Mouse (Mus musculus) 3T3-L1 (cell line): ENCODE results near the gene Aldh1b1.

Experiments
- DNase-seq: peaks from one replicate; pipeline ENCODE4 v3.0.0-alpha.2; 2015; ENCODE audit warnings: low read depth, low spot score

Aldh1b1 gene

DNA sequence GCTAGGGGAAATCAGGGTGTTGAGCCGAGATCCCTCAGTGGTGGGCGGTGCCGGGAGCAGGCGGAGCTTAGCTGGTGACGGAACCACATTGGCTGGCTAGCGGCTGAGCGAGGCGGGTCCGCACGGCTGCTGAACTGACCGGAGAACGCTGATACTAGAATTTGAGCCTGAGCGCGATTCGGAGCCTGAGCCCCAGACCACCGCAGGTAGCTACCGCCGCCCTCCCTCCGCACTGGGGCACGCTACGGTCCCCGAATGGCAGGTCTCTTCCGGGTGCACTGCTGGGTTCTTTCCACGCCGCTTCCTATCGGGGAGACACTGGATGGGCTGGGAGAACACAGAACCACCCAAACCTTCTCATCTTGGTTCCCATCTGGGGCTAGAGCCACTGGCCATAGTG lies at the start of gene Aldh1b1:
TSS of gene Aldh1b1 (plus strand) at position 59 of the 400 bp plus-strand sequence.
- no peak for DNase-seq

DNA sequence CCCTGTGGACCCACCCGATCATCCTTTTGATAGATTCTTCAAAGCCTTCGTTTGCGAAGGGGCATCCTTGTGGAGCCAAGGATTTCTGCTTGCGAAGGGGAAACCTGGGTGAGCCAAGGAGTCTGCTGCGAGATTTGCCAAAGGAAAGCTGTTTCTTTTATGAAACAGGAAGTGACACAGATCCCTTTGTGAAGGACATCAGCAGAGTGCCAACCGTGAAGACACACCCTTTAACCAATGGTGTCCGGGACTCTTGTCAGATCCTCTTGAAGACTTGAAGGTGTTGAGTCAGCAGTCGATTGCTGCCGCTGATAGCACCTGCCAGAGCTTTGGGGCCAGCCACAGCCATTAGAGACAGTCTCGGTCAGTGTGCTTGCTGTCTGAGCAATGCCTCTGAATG lies 49.4 kb upstream of the Aldh1b1 start:
- no peak for DNase-seq

DNA sequence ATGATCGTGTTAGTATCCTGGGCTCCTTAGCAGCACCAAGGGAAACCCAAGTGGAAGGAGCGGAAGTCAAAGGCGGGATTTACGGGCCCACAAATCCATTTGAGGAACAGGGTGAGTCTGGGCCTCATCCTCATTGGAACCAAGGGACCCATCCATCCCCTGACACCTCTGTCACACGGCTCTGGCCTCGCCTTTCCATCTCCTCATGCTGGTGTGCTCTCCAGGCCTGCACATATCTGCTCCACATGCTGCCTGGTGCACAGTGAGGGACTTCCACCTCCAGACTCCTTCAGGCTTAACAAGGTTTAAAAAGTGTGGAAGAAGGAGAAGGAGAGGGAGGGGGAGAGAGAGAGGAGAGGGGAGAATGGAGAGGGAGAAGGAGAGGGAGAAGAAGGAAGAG lies 48.3 kb upstream of the Aldh1b1 start:
- DNase-seq: no peak

DNA sequence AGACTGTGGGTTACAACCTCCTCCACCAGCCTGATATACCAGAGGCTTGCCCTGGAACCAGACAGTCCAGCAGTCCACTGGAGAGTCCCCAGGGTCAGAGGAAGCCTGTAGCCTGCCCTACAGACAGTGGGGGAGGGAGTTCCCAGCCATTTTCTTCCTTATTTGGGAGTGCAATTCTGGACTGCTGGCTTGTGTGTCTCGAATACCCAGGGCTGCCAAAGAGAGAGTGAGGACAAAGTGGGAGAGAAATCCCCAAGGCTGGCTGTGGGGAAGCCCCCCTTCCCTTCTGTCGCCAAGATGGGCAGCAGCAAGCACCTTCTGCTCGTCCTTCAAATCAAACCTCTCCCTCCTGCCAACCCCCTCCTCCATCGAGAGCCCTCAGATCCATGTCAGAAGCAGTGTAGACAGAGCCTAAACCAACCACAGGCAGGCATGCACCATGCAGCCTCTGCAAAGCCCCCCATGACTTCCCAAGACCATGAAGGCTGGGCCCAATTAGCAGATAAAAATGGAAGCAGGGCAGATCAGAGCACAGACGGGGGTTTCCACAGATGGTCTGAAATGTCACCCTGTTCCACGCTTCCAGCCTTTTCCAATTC lies 45.5 kb upstream of the Aldh1b1 start:
- DNase-seq: no peak

DNA sequence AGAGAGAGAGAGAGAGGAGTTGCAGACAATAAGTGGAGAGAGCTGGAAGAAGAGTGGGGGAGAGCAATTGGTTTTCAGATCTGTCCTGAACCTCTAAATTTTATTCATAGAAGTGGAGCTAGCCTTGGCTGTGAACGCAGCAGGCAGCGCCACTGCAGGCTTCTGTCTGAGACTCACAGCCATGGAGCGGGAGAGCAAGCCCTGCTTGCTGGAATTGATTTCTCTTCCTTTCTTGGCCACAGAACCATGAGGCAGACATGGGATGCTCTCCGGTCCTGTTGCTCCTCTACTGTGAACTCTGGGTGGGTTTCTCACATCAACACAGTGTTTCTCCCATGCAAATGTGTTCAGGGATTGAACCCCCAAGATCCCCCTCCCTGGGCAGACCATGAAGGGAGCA lies 44.7 kb upstream of the Aldh1b1 start:
- no peak for DNase-seq

DNA sequence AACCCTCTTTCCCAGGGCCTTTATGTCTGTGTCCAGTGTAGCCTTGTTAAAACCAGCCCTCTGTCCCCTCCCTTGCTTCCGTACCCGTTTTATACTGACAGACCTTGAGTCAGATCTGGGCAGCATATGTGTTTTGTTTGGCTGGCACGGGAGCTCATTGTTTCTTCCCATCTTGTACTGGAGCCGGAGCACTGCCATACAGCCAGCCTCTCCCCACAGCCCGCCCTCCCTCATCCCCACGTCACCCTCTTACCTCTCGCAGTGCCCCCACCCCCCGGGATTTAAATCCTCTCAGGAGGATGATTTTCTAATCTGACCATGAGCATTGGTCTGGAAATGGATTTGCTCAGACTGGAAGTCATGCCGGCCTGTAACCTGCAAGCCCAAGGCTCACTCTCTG lies 43.7 kb upstream of the Aldh1b1 start:
- no peak for DNase-seq

DNA sequence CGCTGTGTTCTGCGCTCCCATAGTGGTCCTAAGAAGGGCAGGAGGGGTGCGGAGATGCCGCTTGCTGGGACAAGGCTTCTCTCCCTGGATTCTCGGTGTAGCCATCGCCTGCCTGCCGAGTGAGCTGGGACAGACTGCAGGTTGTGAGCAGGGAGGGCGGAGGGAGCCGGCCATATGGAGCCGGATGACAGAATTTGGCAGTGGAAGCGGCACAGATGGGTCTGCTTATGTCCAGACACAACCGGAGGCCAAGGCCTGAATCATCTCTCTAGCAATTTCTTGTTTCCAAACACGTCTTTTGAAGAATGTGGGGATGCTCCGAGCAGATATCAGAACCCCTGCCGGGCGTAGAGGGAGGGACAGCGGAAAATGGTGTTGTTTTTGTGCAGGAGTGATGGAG lies 42.9 kb upstream of the Aldh1b1 start:
- DNase-seq: peak; percentile 43

DNA sequence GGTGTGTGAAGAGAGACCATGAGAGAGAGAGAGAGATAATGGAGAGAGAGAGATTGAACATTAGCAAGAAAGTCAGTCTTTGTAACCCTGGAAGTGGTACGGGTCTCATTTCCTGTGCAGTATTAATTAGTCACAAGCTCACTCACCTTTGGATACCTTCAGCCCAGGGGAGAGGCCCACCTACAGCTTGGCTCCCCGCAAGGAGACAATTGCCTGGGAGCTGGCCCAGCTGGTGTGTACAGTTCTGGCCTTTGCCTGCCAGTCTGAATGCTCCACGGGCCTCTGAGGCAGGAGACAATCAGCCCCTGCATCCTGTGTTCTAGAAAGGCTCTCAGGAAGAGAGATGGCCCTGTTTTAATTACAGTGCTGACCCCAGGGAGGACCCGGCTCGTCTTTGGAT lies 40.9 kb upstream of the Aldh1b1 start:
- DNase-seq: no peak

DNA sequence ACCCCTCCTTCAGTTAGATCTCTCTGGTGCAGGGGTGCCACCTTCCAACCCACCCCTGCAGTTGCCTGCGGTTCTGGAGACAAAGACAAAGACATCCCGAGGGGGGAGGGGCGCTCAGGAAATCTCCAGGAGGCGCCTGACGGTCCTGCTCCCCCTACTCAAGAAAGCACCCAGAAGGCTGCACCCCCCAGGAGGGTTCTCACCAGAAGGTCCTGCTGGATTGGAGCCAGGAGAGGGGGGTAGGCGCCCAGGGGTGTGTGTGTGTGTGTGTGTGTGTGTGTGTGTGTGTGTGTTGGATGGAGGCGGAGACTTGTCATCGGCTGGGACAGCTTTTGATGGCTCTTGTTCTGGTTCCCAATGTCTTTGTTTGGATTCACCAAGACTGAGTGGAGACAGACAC lies 39.4 kb upstream of the Aldh1b1 start:
- no peak for DNase-seq

DNA sequence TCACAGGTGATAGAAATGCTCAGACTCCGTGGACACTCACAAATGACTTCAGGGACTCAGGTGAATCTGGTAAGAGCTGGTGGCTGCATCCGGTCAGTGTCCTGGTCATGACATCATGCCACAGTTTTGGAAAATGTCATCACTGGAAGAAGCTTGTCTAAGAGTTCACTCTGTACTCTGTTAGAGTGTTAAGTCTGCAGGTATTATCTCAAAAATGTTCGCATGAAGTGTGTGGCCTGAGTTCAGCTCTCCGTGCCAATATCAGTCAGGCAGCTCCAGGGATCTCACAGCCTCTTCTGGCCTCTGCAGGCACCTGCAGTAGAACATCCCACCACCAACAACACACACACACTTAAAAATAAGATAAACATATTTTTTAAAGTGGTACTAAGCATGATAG lies 36.2 kb upstream of the Aldh1b1 start:
- no peak for DNase-seq

DNA sequence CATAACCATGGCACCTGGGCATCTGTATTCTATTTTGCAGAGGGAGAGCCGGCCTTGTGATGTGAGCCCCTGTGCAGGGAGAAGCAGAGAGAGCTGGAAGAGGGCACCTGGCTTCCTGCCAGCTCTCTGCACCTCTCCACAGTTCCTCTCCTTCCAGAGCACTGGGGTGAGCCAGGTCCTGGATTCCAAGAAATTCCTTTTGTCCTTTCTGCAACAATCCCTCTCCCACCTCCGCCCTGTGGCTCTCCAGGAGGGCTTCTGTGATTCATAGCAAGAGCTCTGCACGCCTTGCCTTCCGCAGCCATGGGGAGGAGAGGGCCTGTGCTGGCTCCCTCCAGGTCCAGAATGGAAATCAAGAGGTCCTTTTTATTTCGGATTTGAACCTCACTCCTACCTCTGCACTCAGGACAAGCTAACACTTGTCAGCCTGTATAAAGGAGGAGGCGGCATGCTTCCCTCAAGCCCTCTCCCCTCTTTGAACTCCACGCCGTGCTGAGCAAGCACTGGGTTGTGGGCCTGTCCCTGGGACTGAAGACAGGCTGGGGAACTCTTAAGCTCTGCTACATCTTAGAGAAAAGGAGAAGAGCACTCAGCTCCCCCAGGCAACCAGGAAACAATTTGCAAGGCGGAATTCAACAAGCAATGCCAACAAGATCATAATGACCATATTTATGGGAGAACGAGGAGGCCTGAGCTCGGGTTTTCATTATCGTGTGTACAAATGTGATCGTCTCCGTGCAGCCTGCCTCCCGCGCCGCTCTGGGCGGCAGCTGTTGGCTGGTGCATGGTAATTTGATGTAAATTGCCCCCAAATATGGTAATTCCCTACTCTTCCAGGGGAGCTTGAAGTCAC lies 35.3 kb upstream of the Aldh1b1 start:
- DNase-seq: no peak

DNA sequence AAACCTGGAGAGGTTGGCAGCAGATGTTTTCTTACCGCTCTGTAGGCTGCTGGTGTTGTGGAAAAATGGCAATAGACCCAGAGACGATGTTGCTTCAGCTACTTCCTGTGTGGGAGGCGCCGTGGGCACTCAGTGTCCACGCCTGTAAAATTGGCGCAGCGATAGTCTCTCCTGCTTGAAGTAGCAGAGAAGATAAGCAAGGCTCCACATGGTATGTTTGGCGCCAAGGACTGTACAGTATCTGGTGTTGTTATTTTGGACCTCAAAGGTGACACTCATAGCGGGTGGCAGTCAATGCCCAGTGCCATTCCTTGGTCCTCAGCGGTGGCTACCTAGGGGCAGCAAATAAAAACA lies 34.7 kb upstream of the Aldh1b1 start:
- DNase-seq: no peak

DNA sequence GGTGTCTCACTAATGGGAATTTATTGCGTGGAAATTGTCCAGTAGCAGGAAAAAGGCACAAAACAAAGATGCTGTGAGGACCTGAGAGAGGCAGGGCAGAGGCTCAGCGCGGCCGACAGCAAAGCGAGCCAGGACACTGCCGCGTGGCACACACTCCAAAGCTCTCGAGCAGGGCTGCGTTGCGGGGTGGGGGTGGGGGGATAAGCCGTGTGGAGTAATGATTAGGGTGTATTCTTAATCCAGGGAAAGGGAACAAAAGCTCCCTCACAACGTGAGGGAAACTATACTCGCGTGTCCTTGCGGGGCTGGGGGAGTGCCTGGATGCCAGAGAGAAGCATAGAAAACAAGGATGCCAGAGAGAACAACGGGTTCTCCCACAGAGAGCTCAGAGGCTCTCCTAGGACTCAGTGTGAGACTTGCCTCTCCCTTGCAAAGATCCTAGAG lies 33.7 kb upstream of the Aldh1b1 start:
- no peak for DNase-seq

DNA sequence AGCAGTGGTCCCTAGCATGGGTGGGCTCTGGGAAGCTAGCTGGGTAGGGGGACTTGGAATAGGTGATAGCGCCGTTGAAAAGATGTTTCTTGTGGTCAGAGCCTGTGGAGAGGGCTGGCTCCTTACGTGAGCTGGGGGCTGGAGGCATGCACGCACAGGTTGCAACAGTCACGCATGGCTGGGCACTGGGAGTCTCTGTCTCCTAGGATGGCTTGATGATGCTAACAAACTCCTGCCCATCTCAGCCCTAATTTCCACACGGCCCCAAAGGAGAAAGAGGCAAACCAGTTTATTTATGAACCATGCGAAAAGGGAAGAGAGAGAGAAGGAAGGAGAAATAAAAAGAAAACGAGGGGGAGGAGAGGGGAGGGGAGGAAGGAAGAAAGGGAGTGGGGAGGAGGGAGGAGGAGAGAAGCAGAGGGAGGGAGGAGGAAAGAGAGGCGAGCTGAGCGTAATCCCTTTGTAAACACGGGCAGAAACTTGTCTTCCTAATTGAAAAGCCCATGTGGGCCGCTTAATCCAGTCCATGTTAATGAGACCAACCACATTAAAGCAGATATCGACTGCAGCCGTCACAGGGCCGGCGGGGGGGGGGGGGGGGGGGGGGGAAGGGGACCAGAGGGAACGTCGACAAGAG lies 33.1 kb upstream of the Aldh1b1 start:
- DNase-seq: no peak

DNA sequence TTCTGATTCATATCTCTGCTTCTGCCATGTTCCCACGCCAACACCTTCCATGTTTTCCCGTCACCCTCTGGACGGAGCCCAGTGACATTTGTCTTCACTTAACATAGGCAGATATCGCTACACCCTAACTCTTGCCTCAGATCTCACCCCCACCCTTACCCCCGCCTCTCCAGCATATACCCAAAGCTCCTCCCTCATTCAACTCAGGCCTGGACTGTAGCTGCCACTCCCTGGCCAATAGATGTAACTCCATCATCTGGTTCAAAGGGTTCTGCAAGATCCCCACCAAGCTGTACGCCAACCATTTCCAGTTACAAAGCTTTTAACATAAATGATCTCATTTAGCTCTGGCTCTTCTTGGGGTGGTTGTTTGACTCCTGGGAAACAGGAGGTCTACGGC lies 32.0 kb upstream of the Aldh1b1 start:
- no peak for DNase-seq

DNA sequence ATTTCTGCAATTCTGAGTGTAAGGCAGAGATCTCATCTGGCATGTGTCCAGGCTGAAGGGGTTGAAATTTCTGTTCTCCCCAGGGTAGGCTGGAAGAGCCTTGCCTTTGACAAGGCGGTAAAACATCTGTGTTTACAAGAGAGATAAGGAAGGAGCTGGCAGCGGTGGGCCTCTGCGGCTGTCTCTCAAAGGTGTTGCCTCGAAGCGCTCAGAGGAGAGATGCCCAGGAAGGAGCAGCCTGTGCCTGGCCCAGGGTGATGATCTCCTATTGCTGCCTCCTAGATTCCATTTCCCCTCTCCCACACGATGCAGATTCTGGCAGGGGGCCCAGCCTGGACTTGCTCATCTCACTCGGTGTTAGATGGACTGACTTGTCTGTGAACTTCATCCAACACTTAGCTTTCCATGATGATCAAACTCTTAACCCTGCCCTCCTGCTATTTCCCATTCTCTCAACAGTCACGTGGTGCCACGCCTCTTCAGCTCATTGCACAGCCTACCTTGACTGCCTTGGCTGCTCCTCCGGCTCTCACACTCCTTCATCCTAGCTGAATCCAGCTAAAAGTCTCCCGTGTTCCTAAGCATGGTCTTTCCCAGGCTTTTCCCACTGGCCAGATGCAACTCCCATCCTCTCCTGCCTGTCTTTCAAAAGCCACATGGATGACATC lies 30.8 kb upstream of the Aldh1b1 start:
- peak; percentile 8 for DNase-seq

DNA sequence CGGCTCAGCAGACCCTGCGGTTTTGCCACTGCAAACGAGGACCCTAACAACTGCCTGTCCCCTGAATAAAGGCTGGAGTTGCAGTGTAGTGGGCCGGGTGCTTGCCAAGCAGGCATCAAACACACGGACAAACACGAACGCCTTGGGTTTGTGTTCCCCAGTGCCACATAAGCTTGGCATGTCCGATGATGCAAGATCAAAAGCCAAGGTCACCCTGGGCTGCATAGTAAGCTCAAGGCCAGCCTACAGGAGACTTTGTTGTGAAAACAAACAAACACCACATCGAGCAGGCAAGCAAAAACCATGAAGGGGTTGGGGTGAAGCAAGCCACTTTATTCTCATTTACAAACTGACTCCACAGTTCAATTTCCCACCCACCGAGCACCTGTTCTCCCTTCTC lies 29.7 kb upstream of the Aldh1b1 start:
- no peak for DNase-seq

DNA sequence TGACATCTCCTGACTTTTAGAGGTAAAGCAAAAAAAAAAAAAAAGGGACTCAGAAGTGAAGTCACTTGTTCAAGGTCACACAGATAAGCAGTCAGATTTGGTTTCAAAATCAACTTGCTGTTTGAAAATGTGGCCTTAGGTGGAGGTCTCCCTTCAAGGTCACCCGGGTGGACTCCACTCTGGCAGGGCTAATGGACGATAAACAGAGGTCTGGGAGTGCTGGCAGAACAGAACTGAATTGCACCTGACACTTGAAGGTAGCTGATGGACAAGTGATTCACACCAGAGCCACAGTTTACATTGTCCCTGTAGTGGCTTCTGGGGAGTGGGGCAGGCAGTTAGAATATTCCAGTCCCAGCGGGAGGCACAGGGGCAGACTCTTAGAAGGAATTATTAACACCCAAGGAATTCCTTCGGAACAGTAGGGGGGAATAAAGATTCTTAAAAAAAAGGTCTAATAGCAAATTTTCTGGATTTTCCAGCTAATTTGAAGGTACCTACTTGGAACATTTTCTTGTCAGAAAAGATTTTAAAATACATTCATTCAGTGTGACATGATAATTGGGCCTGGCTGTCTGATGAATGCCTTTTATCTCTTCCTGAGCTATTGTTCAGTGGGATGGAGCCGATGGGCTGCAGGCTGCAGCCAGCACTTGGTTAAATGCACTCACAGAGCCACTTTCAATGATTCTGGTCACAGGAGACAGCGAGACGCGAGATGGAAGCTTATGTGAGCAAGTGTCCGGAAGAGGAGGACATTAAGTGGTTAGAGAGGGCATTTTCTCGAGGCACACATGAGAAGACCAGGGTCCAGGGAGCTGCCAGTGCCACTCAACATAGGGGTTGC lies 28.8 kb upstream of the Aldh1b1 start:
- DNase-seq: no peak

DNA sequence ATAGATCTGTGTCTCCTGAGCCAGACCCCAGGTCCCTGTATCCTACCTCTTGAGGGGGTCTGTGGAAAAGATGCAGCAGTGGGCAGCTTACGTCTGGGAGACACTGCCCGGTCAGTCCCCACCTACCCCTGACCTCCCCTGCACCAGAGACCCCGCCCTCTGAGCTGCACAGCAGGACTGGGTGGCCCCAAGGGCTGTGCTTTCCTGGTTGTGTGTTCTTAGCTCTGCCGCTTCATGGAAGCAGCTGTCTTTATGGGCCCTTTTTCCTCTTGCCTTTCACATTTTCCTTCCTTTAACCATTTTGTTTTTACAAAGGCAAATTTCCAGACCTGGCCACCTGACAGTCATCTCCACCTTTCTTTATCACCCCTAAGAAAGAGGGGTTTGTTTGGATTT lies 28.2 kb upstream of the Aldh1b1 start:
- no peak for DNase-seq

DNA sequence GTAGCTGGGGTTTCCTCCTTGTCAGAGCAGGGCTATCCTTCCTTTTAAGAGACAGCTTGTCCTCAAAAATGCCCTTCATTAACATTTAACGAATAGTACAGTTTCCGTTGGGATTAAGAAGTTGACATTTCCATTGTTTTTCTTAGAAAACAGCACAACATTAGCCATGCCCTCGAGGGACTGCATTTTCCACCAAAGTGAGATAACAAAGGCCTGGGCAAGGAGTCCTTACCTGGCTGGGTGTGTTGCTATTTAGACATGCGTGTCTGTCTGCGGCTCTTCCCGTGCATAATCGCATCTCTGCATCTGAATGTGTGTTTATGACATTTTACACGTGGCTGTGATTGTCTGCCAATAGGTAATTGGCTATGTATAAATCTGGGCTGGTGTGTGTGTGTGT lies 27.6 kb upstream of the Aldh1b1 start:
- no peak for DNase-seq

DNA sequence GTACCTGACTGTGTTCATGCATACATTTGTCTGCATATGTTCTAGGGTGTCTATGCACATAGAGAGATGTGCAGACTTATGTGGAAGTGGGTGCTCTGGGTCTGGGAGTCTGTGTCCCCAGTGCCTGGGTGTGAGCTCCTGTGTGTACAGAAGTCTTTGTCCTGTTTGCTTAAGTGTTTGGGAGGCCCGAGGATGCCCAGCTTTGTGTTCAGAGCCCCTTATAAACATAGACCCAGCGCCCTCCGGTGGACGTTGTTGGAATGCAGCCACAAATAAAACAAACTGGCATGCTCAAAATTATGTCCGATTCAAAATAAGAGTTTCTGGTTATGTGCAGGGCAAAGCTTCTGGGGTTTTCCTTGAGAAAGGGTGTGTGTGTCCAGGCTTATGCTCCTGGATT lies 27.2 kb upstream of the Aldh1b1 start:
- peak; percentile 58 for DNase-seq

DNA sequence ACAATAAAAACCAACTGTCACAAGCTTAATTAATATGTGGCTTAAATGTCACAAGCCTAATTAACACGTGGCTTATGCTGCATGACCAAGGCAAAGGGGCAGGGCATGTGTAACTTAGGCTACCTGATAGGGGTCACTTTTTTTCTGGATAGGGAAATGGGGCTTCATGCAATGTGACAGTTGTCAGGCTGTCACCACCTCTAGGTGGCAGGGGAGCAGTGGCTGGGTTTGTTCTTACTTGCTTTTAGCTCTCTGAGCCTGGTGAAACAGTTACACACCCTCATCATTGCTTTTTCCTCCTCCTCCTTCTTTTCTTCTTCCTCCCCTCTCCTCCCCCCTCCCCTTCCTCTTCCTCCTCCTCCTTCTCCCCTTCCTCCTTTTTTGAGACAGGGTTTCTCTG lies 15.2 kb upstream of the Aldh1b1 start:
- no peak for DNase-seq
